Comparison of ENCODE assay signal across 13 mouse cellular contexts in genomic region chr5:78993258-78993657, GRCm38 (mm10).
DNase-seq lines count a peak whose midpoint lies in the region; ATAC-seq lines count a peak whose summit lies in the region.
"Had no signal": no experiment of that assay in that cellular context is flagged by ENCODE, and none has a peak within 500 bp of the region (broad histone marks: within the 10 kb centered on the region; RNA-seq: fewer than 3 reads in every experiment).

No protein-coding gene starts in this region.

- H3K9me3 ChIP-seq in hindbrain, embryonic 12.5 days (replicated peaks), result no peaks in the 10 kb centered on the region
- H3K9me3 ChIP-seq: embryonic facial prominence, embryonic 15.5 days; lung, embryonic 15.5 days; neural tube, embryonic 15.5 days had no signal

- no peak overlapping the region for H3K4me2 ChIP-seq in hindbrain, embryonic 12.5 days (replicated peaks)
- H3K4me2 ChIP-seq: embryonic facial prominence, embryonic 15.5 days; lung, embryonic 15.5 days; neural tube, embryonic 15.5 days had no signal

- H3K36me3 ChIP-seq in hindbrain, embryonic 12.5 days, result no peaks in the 10 kb centered on the region
- H3K36me3 ChIP-seq: embryonic facial prominence, embryonic 15.5 days; lung, embryonic 15.5 days; neural tube, embryonic 15.5 days had no signal

- peak; percentile 68 for DNase-seq in right cerebral cortex, adult 18-20 months
- DNase-seq in right cerebral cortex, postnatal 14 days, result no peak
- peak; percentile 11 to 62 for DNase-seq in left cerebral cortex, postnatal 14 days (ENCODE audit: low spot score in 2 of 2)
- DNase-seq in kidney, postnatal 4 days, result no peak
- DNase-seq in gastrocnemius, adult 18-20 months (ENCODE audit: low spot score), result no peak
- DNase-seq in kidney, adult 18-20 months, result no peak
- no peak for DNase-seq in adrenal gland, postnatal 25 days

- H3K27ac ChIP-seq in hindbrain, embryonic 12.5 days, result no peak overlapping the region
- H3K27ac ChIP-seq: embryonic facial prominence, embryonic 15.5 days; lung, embryonic 15.5 days; neural tube, embryonic 15.5 days; stomach, postnatal 0 days had no signal

- 44% methylated on average over 3 of the region's 3 CpGs for WGBS in hindbrain, embryonic 12.5 days

- peak; percentile 84 for ATAC-seq in hindbrain, embryonic 12.5 days (ENCODE audit: low FRiP score)
- ATAC-seq: activated CD4-positive, CD25-positive, alpha-beta regulatory T cell, adult 4 months had no signal

- H3K4me3 ChIP-seq in hindbrain, embryonic 12.5 days, result no peak overlapping the region
- H3K4me3 ChIP-seq: embryonic facial prominence, embryonic 15.5 days; lung, embryonic 15.5 days; neural tube, embryonic 15.5 days had no signal

- no peak overlapping the region for H3K9ac ChIP-seq in hindbrain, embryonic 12.5 days
- H3K9ac ChIP-seq: embryonic facial prominence, embryonic 15.5 days; lung, embryonic 15.5 days; neural tube, embryonic 15.5 days had no signal

- no peaks in the 10 kb centered on the region for H3K4me1 ChIP-seq in hindbrain, embryonic 12.5 days
- H3K4me1 ChIP-seq: embryonic facial prominence, embryonic 15.5 days; lung, embryonic 15.5 days; neural tube, embryonic 15.5 days had no signal

- intact Hi-C loops in left cerebral cortex, postnatal 14 days (cut with DNase I), result no loop called here

- no peaks in the 10 kb centered on the region for H3K27me3 ChIP-seq in hindbrain, embryonic 12.5 days
- H3K27me3 ChIP-seq: embryonic facial prominence, embryonic 15.5 days; lung, embryonic 15.5 days; neural tube, embryonic 15.5 days had no signal

Comparison
In these comparisons a context has a peak if more than half of its experiments do, and no peak if none do; other contexts are left out.
1. DNase-seq: peak in right cerebral cortex, adult 18-20 months (single experiment) and left cerebral cortex, postnatal 14 days (2 of 2); none in right cerebral cortex, postnatal 14 days (single experiment), kidney, postnatal 4 days (0 of 2), gastrocnemius, adult 18-20 months (single experiment), kidney, adult 18-20 months (single experiment) and adrenal gland, postnatal 25 days (single experiment).